Mouse (Mus musculus): ENCODE results near the gene Heg1.

DNA sequence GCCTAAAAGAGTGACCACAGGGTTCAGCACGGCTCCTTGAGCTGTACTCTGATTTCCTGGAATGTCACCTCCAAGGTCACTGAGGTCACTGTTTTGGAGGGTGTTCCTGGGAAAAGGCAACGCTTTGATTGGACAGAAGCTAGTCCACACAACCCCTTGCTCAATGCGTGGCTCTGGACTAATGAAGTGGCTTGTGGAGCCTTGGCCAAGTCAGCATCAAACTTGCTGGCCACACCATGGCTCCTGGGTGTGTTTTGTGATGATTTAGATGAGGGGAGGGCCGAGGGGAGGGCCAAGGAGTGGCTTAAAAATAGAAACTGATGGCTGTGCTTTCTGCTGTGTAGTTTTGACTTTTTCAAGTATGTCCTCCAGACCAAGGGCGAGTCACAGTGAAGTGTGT, 24.0 kb upstream of the Heg1 start:
- TF ChIP-seq CTCF (IDR thresholded peaks at IDR 0.05; ENCODE audit: low read depth) (no peak), EP300 (IDR thresholded peaks at IDR 0.05; ENCODE audit: low read depth) (no peak)
